Mouse (Mus musculus) adrenal gland, adult 8-10 months (tissue): ENCODE results near the gene Fas. TPM values are rescaled to one million over a fixed set of nuclear protein-coding genes. Genes with fewer than 3 reads are reported as not detected.

Source experiments
- DNase-seq: peaks from one replicate; pipeline ENCODE4 v3.0.0; 2022
- total RNA-seq, 4 experiments: library from RNA; stranded (reverse); gene quantifications; 2 replicates each; pipeline ENCODE4 v1.2.4; 2022

The Fas gene
- total RNA-seq, 4 experiments from 2014 or later: 7.9 to 10.1 (median 8.3) TPM

GRCm38 (mm10) chr19:34284383-34284782 lies 6.1 kb upstream of the Fas start:
- no peak for DNase-seq

DNA sequence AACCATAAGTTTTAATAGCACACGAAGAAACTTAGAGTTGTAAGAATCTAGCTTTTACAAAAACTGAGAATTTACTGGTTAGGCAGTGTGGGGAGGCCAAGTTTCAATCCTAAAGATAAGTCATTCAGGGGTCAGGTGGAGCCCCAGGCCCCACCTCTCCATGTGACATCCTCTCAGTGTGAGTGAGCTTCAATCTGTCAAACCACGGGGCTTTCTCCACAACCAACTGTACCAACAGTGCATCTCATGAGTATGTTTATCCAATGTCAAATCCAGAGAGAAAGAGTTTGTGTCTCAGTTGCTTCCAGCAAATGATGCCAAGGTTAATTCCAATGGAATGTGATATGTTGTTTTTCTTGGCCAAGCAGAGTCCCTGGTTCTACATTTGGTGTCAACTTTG lies 5.6 kb upstream of the Fas start:
- DNase-seq: no peak

GRCm38 (mm10) chr19:34287221-34287620 lies 3.2 kb upstream of the Fas start:
- no peak for DNase-seq

- no peak for DNase-seq
These were observed 2.6 kb upstream of the Fas start for GRCm38 (mm10) chr19:34287656-34288415.

GRCm38 (mm10) chr19:34288696-34289095 lies 1.8 kb upstream of the Fas start:
- no peak for DNase-seq

DNA sequence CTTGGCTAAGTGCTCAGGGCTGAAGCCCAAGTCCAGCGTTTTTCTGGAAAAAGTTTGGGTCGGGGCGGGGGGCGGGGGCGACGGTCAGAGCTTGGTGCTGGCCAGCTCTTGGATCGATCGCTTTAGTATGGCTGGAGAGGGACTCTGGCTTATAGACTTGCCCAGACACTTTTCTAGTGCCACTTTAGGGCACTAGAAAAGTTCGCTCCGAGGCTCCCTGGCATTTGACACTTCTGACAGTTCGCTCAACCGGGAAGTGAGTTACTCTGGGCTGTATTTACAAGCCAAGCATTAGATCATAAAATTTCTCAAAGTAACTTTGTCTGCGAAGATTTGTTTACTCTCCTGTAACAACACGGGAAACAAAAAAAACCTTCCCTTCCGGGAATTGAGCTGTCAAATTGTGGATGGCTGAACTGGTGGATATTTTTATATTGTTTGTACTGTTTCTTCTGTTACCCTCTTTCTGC lies 441 bp downstream of the Fas start:
- DNase-seq: no peak

GRCm38 (mm10) chr19:34291379-34291778 lies 913 bp downstream of the Fas start:
- DNase-seq: no peak

DNA sequence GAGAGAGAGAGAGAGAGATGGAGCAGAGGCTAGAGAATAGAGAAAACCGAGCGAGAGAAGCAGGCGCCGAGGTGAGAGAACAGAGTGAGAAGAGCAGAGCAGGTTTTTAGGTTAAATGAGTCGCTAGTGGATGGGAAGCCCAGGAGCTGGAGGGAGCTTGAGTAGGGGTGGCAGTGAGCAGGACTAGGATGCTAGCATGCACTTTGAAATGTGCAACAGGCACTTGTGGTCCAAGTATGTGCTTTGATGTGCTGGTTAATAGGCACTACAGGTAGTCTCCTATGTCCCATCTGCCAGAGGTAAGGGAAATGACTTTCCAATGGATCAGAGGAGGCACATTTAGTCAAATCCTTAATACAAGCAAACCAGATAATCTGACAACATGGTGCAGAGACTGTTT lies 1.5 kb downstream of the Fas start:
- DNase-seq: no peak

GRCm38 (mm10) chr19:34292701-34293100 lies 2.2 kb downstream of the Fas start:
- no peak for DNase-seq

DNA sequence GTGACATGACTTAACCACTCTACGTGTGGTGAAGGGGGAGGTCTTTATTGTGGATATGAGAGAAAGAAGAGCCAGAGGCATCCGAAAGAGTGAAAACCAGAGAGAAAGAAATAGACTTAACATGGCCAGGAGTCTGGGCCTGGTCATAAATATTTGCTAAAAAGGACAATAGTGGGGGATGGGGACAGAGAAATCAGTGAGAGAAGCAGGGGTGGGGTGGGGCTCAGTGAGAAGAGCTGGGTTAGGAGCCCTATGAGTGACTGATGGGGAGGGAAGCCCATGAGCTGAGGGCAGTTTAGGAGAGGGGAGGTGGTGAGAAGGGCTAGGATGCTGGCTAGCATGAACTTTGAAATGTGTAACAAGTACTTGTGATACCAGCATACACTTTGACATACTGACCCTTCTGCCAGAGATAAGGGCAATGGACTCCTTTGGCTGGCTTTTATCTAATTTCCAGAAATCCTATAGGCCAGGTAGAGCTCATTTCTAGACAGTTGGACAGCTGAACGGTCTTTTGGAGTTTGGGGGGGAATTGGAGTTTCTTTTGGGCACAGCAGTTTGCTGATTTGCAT lies 3.0 kb downstream of the Fas start:
- DNase-seq: no peak

GRCm38 (mm10) chr19:34295442-34295841 lies 5.0 kb downstream of the Fas start:
- DNase-seq: no peak

DNA sequence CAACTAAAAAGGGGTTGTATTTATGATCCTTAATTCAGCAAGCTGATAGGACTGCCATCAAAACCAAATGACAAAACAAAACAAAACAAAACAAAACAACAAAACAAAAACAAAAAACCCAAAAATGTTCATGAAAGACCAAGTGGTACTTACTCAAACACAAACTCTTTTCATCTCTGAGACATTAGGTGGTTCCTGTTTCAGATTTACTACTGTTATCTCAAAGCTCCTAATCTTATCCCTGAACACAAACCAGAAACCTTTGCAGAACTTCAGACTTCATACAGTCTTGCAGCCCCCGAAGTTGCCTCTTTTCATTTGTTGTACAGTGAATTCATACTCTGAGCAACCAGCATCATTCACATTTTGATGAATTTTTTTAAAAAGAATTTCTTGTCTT lies 8.1 kb downstream of the Fas start:
- no peak for DNase-seq

DNA sequence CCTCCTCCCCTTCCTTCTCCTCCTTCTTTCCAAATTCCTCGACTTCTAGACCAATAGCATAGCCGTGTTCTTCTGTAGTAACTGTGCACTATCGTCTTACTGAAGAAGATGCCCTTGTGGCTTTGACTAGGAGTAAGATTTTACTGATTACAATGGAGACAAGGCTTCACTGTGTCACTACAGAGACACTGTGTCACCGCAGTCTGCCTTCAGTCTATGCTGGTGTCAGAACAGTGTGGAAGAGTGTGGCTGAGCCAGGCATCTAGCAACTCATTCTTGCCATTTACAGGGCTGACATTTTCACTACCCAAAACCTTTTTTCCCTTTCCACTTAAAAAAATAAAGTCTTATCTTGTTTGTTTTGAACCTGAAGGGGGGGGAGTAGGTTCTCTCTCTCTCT lies 8.8 kb downstream of the Fas start:
- DNase-seq: no peak

- DNase-seq: no peak
These were observed 10.0 kb downstream of the Fas start for GRCm38 (mm10) chr19:34300430-34300829.

DNA sequence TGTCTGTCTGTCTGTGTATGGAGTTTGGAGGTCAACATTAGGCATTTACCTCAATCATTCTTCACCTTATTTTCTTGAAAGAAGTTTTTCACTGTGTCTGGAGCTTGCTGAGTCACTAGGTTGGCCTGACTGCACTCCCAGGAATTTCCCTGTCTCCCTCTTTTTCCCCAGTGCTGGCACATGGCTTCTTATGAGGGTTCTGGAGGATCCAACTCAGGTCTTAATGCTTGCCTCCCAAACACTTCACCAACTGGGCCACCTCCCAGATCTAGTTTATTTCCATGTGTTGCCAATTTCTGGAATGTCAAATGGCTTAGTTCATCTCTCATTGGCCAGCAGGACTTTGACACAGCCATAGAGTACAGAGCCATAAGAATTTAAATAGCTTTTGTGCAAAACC lies 14.5 kb downstream of the Fas start:
- DNase-seq: no peak

DNA sequence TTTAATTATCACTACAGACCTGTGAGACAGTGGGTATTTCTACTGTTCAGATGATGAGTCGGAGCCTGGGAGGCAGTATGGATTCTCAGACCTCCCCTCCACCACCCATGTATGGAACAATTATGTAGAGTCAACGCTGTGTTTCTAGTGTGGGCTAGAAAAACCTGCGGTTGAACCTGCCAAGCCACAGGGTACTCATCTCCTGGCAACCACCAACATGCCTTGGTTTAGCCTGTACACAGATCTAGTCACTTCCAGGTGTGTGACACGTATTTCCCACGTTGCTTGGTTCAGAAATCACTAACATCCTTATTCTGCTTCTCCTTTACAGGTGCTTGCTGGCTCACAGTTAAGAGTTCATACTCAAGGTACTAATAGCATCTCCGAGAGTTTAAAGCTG lies 16.3 kb downstream of the Fas start:
- no peak for DNase-seq

GRCm38 (mm10) chr19:34312151-34312728 lies 21.8 kb downstream of the Fas start:
- DNase-seq: no peak

DNA sequence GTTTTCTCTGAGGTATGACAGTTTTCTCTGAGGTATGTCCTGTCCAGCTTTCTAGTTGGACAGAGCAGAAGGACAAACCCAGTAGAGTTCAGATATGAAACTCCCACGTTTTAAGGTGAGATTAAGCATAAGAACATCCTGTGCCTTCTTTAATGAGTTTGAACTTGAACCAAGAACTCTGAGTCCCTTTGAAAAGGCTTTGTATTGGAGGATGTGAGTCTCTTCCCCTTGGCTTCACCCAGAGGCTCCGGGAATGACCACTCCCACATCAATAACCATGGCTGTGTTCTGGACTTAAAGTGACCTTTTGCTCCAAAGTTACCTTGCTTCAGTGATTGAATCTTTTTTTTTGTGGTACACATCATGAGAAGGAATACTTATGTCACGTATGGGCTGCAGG lies 37.6 kb downstream of the Fas start:
- no peak for DNase-seq

DNA sequence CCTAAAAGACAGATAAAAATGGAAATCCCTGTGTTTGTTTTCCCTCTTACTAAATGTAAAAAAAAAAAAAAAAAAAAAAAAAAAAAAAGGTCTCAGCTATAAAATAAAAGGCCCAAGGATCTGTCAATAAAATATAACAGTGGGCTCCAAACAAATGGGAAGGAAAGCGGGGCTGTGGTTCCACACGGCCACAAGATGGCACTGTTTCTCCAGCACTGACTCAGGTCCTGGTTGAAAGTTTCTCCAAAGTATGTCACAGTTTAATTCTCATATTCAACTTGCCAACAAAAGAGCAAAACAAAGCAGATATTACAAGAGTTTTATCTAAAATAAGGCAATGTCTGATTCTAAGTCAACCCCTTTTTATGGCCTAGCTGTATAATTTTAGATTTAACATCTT lies 43.8 kb downstream of the Fas start:
- peak; percentile 46 for DNase-seq

- DNase-seq: no peak
These were observed 54.2 kb downstream of the Fas start for GRCm38 (mm10) chr19:34344702-34345101.

GRCm38 (mm10) chr19:34345616-34346267 lies 55.3 kb downstream of the Fas start:
- no peak for DNase-seq

DNA sequence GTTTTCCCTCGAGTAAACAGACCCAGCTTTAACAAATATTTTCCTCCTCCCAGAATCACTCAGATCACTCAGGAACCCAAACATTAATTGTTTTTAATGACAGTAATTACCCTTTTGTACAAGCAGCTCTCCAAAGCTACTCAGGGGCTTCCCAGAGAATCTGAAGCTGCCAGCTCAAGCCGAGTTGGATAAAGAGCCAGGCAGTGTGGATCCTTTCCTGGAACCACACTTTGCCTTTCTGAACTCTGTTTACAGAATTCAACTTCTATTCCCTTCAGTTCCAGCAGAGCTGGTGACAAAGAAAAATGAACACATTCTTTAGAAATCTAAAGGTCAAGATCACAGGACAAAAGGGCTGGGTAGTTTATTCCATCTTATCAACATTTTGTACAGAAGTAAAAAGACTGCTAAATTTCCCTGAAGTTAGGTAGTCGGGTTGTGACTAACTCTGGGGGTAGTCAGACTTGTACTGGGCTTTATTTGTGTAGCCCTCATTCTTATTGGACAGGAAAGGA lies 62.9 kb downstream of the Fas start:
- peak; percentile 13 for DNase-seq

- DNase-seq: no peak
These were observed 72.2 kb downstream of the Fas start for GRCm38 (mm10) chr19:34362639-34363038.
